In the genomic region with DNA sequence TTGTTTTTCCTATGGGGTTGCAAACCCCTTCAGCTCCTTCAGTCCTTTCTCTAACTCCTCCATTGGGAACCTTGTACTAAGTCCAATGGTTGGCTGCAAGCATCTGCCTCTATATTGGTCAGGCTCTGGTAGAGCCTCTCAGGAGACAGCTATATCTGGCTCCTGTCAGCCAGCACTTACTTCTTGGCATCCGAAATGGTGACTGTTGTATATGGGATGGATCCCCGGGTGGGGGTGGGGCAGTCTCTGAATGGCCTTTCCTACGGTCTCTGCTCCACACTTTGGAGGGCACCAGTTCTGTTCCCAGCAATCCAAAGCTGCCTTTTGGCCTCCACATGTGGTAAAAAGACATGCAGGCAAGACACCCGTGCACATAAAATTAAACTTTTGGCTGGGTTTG, we compare ENCODE assay signal across 25 mouse cellular contexts. TPM values are rescaled to one million over a fixed set of nuclear protein-coding genes. Genes with fewer than 3 reads are reported as not detected.
A peak's percentile ranks its signal among the peaks of the same experiment; 100 is the strongest.
DNase-seq lines count a peak whose midpoint lies in the region; ATAC-seq and TF ChIP-seq lines count a peak whose summit lies in the region.
"Had no signal": no experiment of that assay in that cellular context is flagged by ENCODE, and none has a peak within 500 bp of the region (broad histone marks: within the 10 kb centered on the region; RNA-seq: fewer than 3 reads in every experiment).

No protein-coding gene starts in this region.

- no peaks in the 10 kb centered on the region; the same call in 1 of the 2 replicates for H3K36me3 ChIP-seq in heart, postnatal 0 days (replicated peaks; ENCODE audit: control insufficient read depth, insufficient read depth, low read length)
- H3K36me3 ChIP-seq: neural tube, embryonic 12.5 days had no signal

- no peak overlapping the region for H3K9ac ChIP-seq in heart, postnatal 0 days (replicated peaks; ENCODE audit: low read depth, low read length)
- H3K9ac ChIP-seq: forebrain, embryonic 15.5 days; hindbrain, embryonic 12.5 days; limb, embryonic 12.5 days; liver, embryonic 12.5 days; neural tube, embryonic 12.5 days had no signal

- H3K27me3 ChIP-seq in heart, postnatal 0 days (ENCODE audit: control insufficient read depth, insufficient read depth, low read length) = no peaks in the 10 kb centered on the region
- H3K27me3 ChIP-seq: forebrain, embryonic 15.5 days; hindbrain, embryonic 12.5 days; limb, embryonic 12.5 days; liver, embryonic 12.5 days; neural tube, embryonic 12.5 days; Patski had no signal

- no peak overlapping the region for H3K4me2 ChIP-seq in heart, postnatal 0 days (ENCODE audit: low read depth, low read length)
- H3K4me2 ChIP-seq: forebrain, embryonic 15.5 days; hindbrain, embryonic 12.5 days; limb, embryonic 12.5 days; liver, embryonic 12.5 days; midbrain, embryonic 11.5 days; neural tube, embryonic 12.5 days had no signal

- H3K27ac ChIP-seq in heart, postnatal 0 days (ENCODE audit: low read depth) = 0 out of 2 replicates have a peak overlapping the region, but pooled peaks have one; percentile 43
- H3K27ac ChIP-seq: forebrain, embryonic 15.5 days; hindbrain, embryonic 12.5 days; left cerebral cortex, adult 2 months; limb, embryonic 12.5 days; liver, embryonic 12.5 days; neural tube, embryonic 12.5 days; stomach, postnatal 0 days had no signal

- TF ChIP-seq EP300 in heart, postnatal 0 days (IDR thresholded peaks at IDR 0.05; ENCODE audit: low read depth) = no peak

- peak; percentile 91 for ATAC-seq in heart, postnatal 0 days (ENCODE audit: insufficient read depth, low read depth)
- ATAC-seq: CD4-positive, CD25-positive, alpha-beta regulatory T cell, adult 4 months; forebrain, embryonic 15.5 days; inflammation-experienced regulatory T-cells, adult 6 months; liver, embryonic 12.5 days; Patski had no signal

- no peak for TF ChIP-seq CTCF in heart, postnatal 0 days (IDR thresholded peaks at IDR 0.05; ENCODE audit: low read depth)

- H3K4me3 ChIP-seq in heart, postnatal 0 days (ENCODE audit: low read depth, low read length) = no peak overlapping the region
- H3K4me3 ChIP-seq: forebrain, embryonic 15.5 days; hindbrain, embryonic 12.5 days; left cerebral cortex, adult 2 months; limb, embryonic 12.5 days; liver, embryonic 12.5 days; neural tube, embryonic 12.5 days had no signal

- peak; percentile 97 for DNase-seq in heart, adult 11 months
- no peak for DNase-seq in heart, postnatal 25 days (ENCODE audit: low spot score)
- DNase-seq in lung, postnatal 10 days = peak; percentile 25
- DNase-seq in lung, postnatal 36 days = no peak
- peak; percentile 59 for DNase-seq in heart, postnatal 0 days (ENCODE audit: low spot score)
- DNase-seq in embryo, embryonic 11 days = no peak
- no peak for DNase-seq in frontal cortex, postnatal 10 days (ENCODE audit: low spot score in 2 of 2)
- DNase-seq: adrenal gland, postnatal 14 days; cerebellum, postnatal 14 days; gastrocnemius, postnatal 36 days; kidney, adult 2 months; kidney, postnatal 10 days; right cerebral cortex, adult 18-20 months; thymus, postnatal 25 days had no signal

- intact Hi-C loops in heart, postnatal 25 days (cut with DNase I) = loop anchor here (10.0 kb wide), 3 partner anchors 105 to 385 kb away; no protein-coding TSS in a partner anchor

- peaks cover 23% of the 10 kb centered on the region for H3K4me1 ChIP-seq in heart, postnatal 0 days (ENCODE audit: control insufficient read depth, insufficient read depth)
- H3K4me1 ChIP-seq: forebrain, embryonic 15.5 days; hindbrain, embryonic 12.5 days; limb, embryonic 12.5 days; neural tube, embryonic 12.5 days had no signal

- 25% methylated on average over 4 of the region's 4 CpGs for WGBS in heart, postnatal 0 days

- H3K9me3 ChIP-seq in heart, postnatal 0 days (replicated peaks; ENCODE audit: control insufficient read depth, low read length) = no peaks in the 10 kb centered on the region
- H3K9me3 ChIP-seq: forebrain, embryonic 15.5 days; hindbrain, embryonic 12.5 days; limb, embryonic 12.5 days; liver, embryonic 12.5 days; neural tube, embryonic 12.5 days had no signal

RNA-seq across cellular contexts. Expression of gene Mtx3, which starts 15.4 kb away (rescaled TPM):
- 1 to 10 TPM; 7.7 to 7.8 TPM for total RNA-seq in heart, postnatal 25 days (2021)
- total RNA-seq in heart, postnatal 0 days (2014; rRNA removed; ENCODE audit: low replicate concordance) = 6.0 and 10.0 TPM in 2 replicates
- polyA plus RNA-seq in heart, postnatal 0 days (2015; fragmentation: Nextera tagmentation; extraction: Ambion mirVana) = 1.5 and 2.1 TPM in 2 replicates

Comparison
In these comparisons a context has a peak if more than half of its experiments do, and no peak if none do; other contexts are left out.
1. DNase-seq: peak in heart, adult 11 months (single experiment), lung, postnatal 10 days (single experiment) and heart, postnatal 0 days (single experiment); none in heart, postnatal 25 days (single experiment), lung, postnatal 36 days (single experiment), embryo, embryonic 11 days (single experiment) and frontal cortex, postnatal 10 days (0 of 2).